Mouse (Mus musculus) liver, adult 2 months (tissue): ENCODE results near the gene Kank4. TPM values are rescaled to one million over a fixed set of nuclear protein-coding genes. Genes with fewer than 3 reads are reported as not detected.
"Not testable (repeated sequence)": the region's sequence is repeated elsewhere in the genome, so short reads cannot be mapped to it uniquely, and the experiment has no call there.

Source experiments
- DNase-seq: peaks from one replicate; pipeline ENCODE4 v3.0.0-alpha.2; 2011; ENCODE audit warnings: low read depth, low spot score; ENCODE audit errors: extremely low read depth
- H3K27ac ChIP-seq: fragments of 200-500 bp; replicated peaks from 2 replicates; pipeline ENCODE4 v1.5.1; 2012; ENCODE audit warnings: low read depth, mild to moderate bottlenecking, control low read depth, inconsistent platforms, low read length; ENCODE audit not compliant: insufficient read depth
- H3K27me3 ChIP-seq: fragments of 200-500 bp; 2 replicates; pipeline ENCODE4 v1.6.1; 2012; ENCODE audit warnings: mild to moderate bottlenecking, moderate library complexity, low read length, inconsistent platforms; ENCODE audit not compliant: control insufficient read depth, insufficient read depth
- H3K36me3 ChIP-seq: fragments of 200-500 bp; 2 replicates; pipeline ENCODE4 v1.6.1; 2012; ENCODE audit warnings: low read length, inconsistent platforms; ENCODE audit not compliant: control insufficient read depth, insufficient read depth
- H3K4me1 ChIP-seq: fragments of 200-500 bp; 2 replicates; pipeline ENCODE4 v1.6.1; 2011; ENCODE audit warnings: low read length; ENCODE audit not compliant: control insufficient read depth, insufficient read depth
- H3K4me3 ChIP-seq: fragments of 200-500 bp; 2 replicates; pipeline ENCODE4 v1.5.1; 2011; ENCODE audit warnings: low read depth, mild to moderate bottlenecking, control low read depth, low read length, moderate library complexity; ENCODE audit not compliant: insufficient read depth
- H3K79me2 ChIP-seq: fragments of 200-500 bp; 2 replicates; pipeline ENCODE4 v1.6.1; 2012; ENCODE audit warnings: inconsistent platforms, mild to moderate bottlenecking, low read length, moderate library complexity; ENCODE audit not compliant: control insufficient read depth, insufficient read depth
- H3K9ac ChIP-seq: fragments of 200-500 bp; 2 replicates; pipeline ENCODE4 v1.6.1; 2012; ENCODE audit warnings: low read depth, mild to moderate bottlenecking, control low read depth, inconsistent platforms, low read length
- CTCF ChIP-seq: fragments of 200-500 bp; IDR thresholded peaks from 2 replicates; pipeline ENCODE4 v1.5.1; 2011; ENCODE audit warnings: low read depth, low read length, control low read depth
- POLR2A ChIP-seq: fragments of 200-500 bp; IDR thresholded peaks from 2 replicates; pipeline ENCODE4 v1.6.1; 2011; ENCODE audit warnings: low read length, control low read depth; ENCODE audit not compliant: insufficient read depth; ENCODE audit errors: extremely low read depth
- WGBS: fragments of 180-500 bp; shearing (Covaris S2); methylation state at CpG from one replicate; pipeline ENCODE4 v1.1.7; 2018; 5-methylcytosine and 5-hydroxymethylcytosine counted together
- polyA plus RNA-seq: library from polyadenylated mRNA; depleted of rRNA; stranded (reverse); fragments of >200 nt; gene quantifications from 2 replicates; pipeline ENCODE4 v1.2.3, GENCODE M21; 2012
- total RNA-seq: library from RNA; depleted of rRNA; stranded (reverse); fragments of >200 nt; gene quantifications from 2 replicates; pipeline ENCODE4 v1.2.3, GENCODE M21; 2014

Gene Kank4
- total and polyA plus RNA-seq, 2 experiments: 0.01 TPM; not detected in 1

- H3K36me3 ChIP-seq: no peaks in the 10 kb centered on the region
- DNase-seq: no peak
- no peaks in the 10 kb centered on the region for H3K4me1 ChIP-seq
- H3K4me3 ChIP-seq: no peak overlapping the region
- H3K27me3 ChIP-seq: no peaks in the 10 kb centered on the region
- WGBS: 82% methylated on average over 4 of the region's 4 CpGs
- H3K79me2 ChIP-seq: no peaks in the 10 kb centered on the region
- no peak for TF ChIP-seq POLR2A
- TF ChIP-seq CTCF: no peak
- no peak overlapping the region for H3K27ac ChIP-seq
- H3K9ac ChIP-seq: no peak overlapping the region
Measured at GRCm38 (mm10) chr4:98858151-98858855, 41.0 kb upstream of the Kank4 start.

DNA sequence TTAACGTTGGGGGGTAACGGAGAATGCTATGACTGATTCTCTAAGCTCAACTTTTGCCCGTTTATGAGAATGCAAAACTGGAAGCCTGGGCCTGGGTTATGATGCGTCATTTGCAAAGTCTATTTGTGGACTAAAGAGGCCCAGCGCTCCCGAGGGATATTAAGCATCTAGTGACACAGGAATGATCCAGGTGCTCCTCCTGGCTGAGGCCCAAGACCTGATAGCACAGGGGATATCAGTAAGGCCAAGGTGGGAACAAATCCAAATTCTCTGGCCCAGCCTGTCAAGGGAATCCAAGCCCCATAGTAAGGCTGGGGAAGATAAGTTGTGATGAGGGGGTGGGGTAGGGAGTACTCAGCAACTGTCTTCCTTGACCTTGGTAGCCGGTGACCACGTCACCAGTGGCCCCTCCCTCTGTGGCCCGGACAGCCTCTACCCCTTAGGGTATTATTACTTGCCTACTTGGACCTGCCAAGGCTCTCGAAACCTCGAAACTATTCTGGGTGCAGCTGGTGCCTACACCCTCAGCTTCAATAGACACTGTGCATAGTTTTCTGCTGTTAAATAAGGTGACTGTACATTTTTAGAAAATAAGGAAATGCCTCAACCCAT lies 39.8 kb upstream of the Kank4 start:
- H3K27ac ChIP-seq: no peak overlapping the region
- no peak overlapping the region for H3K4me3 ChIP-seq
- H3K79me2 ChIP-seq: no peaks in the 10 kb centered on the region
- 84% methylated on average over 11 of the region's 11 CpGs for WGBS
- no peaks in the 10 kb centered on the region for H3K4me1 ChIP-seq
- H3K9ac ChIP-seq: no peak overlapping the region
- DNase-seq: no peak
- no peaks in the 10 kb centered on the region for H3K36me3 ChIP-seq
- no peak for TF ChIP-seq POLR2A
- no peak for TF ChIP-seq CTCF
- no peaks in the 10 kb centered on the region for H3K27me3 ChIP-seq

DNA sequence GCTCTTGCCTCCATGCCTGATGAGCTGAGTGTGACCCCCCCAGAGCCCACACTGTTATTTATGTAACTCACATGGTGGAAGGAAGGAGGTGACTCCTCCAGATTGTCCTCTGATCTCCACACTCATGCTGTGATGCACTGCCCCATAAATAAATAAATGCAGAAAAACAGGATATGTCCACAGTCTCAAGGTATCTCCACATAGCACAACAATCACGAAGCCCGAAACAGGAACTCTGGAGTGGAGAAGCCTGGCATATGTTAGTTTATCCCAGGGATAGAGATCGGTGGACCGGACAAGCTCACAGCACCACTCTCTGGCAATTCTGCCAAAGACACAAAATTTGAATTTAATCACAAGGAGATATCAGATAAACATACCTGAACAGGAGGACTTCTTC lies 36.6 kb upstream of the Kank4 start:
- WGBS: 93% methylated on average over 4 of the region's 4 CpGs
- no peaks in the 10 kb centered on the region for H3K36me3 ChIP-seq
- H3K27me3 ChIP-seq: no peaks in the 10 kb centered on the region
- no peaks in the 10 kb centered on the region for H3K79me2 ChIP-seq
- H3K9ac ChIP-seq: no peak overlapping the region
- no peak overlapping the region for H3K27ac ChIP-seq
- no peak for TF ChIP-seq CTCF
- no peak for TF ChIP-seq POLR2A
- no peaks in the 10 kb centered on the region for H3K4me1 ChIP-seq
- DNase-seq: no peak
- no peak overlapping the region for H3K4me3 ChIP-seq

DNA sequence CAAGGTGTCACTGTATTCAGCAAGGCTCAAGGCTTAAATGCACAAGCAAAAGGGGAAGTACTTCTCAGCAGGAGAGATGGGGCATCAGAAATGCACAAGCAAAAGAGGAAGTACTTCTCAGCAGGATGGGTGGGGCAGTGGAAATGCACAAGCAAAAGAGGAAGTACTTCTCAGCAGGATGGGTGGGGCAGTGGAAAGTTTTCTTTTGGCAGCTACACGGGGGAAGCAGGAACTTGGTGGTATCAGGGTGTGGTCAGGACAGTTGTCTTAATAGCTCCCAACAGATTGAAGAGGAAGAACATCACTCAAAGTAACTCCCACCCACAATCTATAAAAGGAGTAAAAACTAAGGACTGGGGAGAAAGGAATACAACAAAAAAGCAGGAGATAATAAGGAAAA lies 33.1 kb upstream of the Kank4 start:
- H3K36me3 ChIP-seq, DNase-seq, H3K4me3 ChIP-seq, H3K4me1 ChIP-seq, H3K79me2 ChIP-seq, H3K27me3 ChIP-seq, H3K9ac ChIP-seq, H3K27ac ChIP-seq: not testable (repeated sequence)
- 73% methylated on average over 1 of the region's 1 CpGs for WGBS

- H3K4me1 ChIP-seq: no peaks in the 10 kb centered on the region
- WGBS: 36% methylated on average over 6 of the region's 6 CpGs
- H3K4me3 ChIP-seq: no peak overlapping the region
- no peaks in the 10 kb centered on the region for H3K27me3 ChIP-seq
- no peak overlapping the region for H3K9ac ChIP-seq
- H3K79me2 ChIP-seq: no peaks in the 10 kb centered on the region
- no peak overlapping the region for H3K27ac ChIP-seq
- no peaks in the 10 kb centered on the region for H3K36me3 ChIP-seq
- DNase-seq: no peak
- no peak for TF ChIP-seq CTCF
- no peak for TF ChIP-seq POLR2A
Measured at GRCm38 (mm10) chr4:98847120-98847885, 30.0 kb upstream of the Kank4 start.

- no peaks in the 10 kb centered on the region for H3K79me2 ChIP-seq
- 52% methylated on average over 3 of the region's 3 CpGs for WGBS
- no peak overlapping the region for H3K27ac ChIP-seq
- H3K9ac ChIP-seq: no peak overlapping the region
- no peak overlapping the region for H3K4me3 ChIP-seq
- H3K4me1 ChIP-seq: no peaks in the 10 kb centered on the region
- no peaks in the 10 kb centered on the region for H3K36me3 ChIP-seq
- TF ChIP-seq CTCF (no peak), POLR2A (no peak)
- H3K27me3 ChIP-seq: no peaks in the 10 kb centered on the region
- no peak for DNase-seq
Measured at GRCm38 (mm10) chr4:98846396-98846795, 29.1 kb upstream of the Kank4 start.
